Mouse (Mus musculus) olfactory bulb, adult 2 months (tissue): Measurements from ENCODE around the gene Thrap3.

ENCODE experiments used
- CTCF ChIP-seq: fragments of 200-500 bp; IDR thresholded peaks from 2 replicates; pipeline ENCODE4 v1.5.1; 2012; ENCODE audit warnings: low read depth, mild to moderate bottlenecking, low read length, moderate library complexity; ENCODE audit not compliant: insufficient read depth
- POLR2A ChIP-seq: fragments of 200-500 bp; IDR thresholded peaks from 2 replicates; pipeline ENCODE4 v1.6.1; 2012; ENCODE audit warnings: mild to moderate bottlenecking, low read depth, low read length, moderate library complexity; ENCODE audit not compliant: insufficient read depth

GRCm38 (mm10) chr4:126187096-126187495, 15.5 kb downstream of the Thrap3 start:
- TF ChIP-seq POLR2A, result no peak
- no peak for TF ChIP-seq CTCF
